Mouse (Mus musculus): ENCODE results near the gene H3f3a. TPM values are rescaled to one million over a fixed set of nuclear protein-coding genes. Genes with fewer than 3 reads are reported as not detected.

H3f3a gene
- 2,115 and 2,296 TPM in 2 replicates for polyA plus RNA-seq (2015; fragmentation: Nextera tagmentation; extraction: Ambion mirVana)

- Histone ChIP-seq H3K36me3 (replicated peaks) (peaks cover 22% of the 10 kb centered on the region), H3K27ac (replicated peaks) (peak within 1 kb of the TSS; percentile 100), H3K27me3 (no peaks in the 10 kb centered on the region), H3K4me1 (replicated peaks) (peaks cover 65% of the 10 kb centered on the region), H3K9ac (peak within 1 kb of the TSS; percentile 94), H3K4me3 (replicated peaks) (peak within 1 kb of the TSS; percentile 77), H3K4me2 (peak within 1 kb of the TSS; percentile 77), H3K9me3 (replicated peaks) (no peaks in the 10 kb centered on the region)
- ATAC-seq (ENCODE audit: insufficient read depth): peak; percentile 71
- 2% methylated on average over 68 of the region's 69 CpGs for WGBS (ENCODE audit: insufficient replicate concordance)
Measured at GRCm38 (mm10) chr1:180813885-180814740, at the start of gene H3f3a. Gene H3f3a (minus strand): TSS chr1:180813943.

GRCm38 (mm10) chr1:180860030-180860429, 46.3 kb upstream of the H3f3a start:
- Histone ChIP-seq H3K4me3 (replicated peaks) (no peak overlapping the region), H3K27ac (replicated peaks) (peak overlapping the region; percentile 41; the same call in 1 of the 2 replicates), H3K4me1 (replicated peaks) (peaks cover 59% of the 10 kb centered on the region), H3K4me2 (peak overlapping the region; percentile 37; the same call in 1 of the 2 replicates), H3K36me3 (replicated peaks) (peaks cover 98% of the 10 kb centered on the region), H3K9me3 (replicated peaks) (no peaks in the 10 kb centered on the region), H3K27me3 (no peaks in the 10 kb centered on the region), H3K9ac (0 out of 2 replicates have a peak overlapping the region, but pooled peaks have one; percentile 15)
- ATAC-seq (ENCODE audit: insufficient read depth): peak; percentile 47; the same call in 1 of the 2 replicates
- WGBS (ENCODE audit: insufficient replicate concordance): 53% methylated on average over 6 of the region's 6 CpGs

GRCm38 (mm10) chr1:180858763-180859162, 45.0 kb upstream of the H3f3a start:
- Histone ChIP-seq H3K9me3 (replicated peaks) (no peaks in the 10 kb centered on the region), H3K27ac (replicated peaks) (0 out of 2 replicates have a peak overlapping the region, but pooled peaks have one; percentile 41), H3K4me1 (replicated peaks) (peaks cover 60% of the 10 kb centered on the region), H3K27me3 (no peaks in the 10 kb centered on the region), H3K4me2 (no peak overlapping the region), H3K9ac (no peak overlapping the region), H3K36me3 (replicated peaks) (peaks cover 90% of the 10 kb centered on the region), H3K4me3 (replicated peaks) (no peak overlapping the region)
- ATAC-seq (ENCODE audit: insufficient read depth): no peak

DNA sequence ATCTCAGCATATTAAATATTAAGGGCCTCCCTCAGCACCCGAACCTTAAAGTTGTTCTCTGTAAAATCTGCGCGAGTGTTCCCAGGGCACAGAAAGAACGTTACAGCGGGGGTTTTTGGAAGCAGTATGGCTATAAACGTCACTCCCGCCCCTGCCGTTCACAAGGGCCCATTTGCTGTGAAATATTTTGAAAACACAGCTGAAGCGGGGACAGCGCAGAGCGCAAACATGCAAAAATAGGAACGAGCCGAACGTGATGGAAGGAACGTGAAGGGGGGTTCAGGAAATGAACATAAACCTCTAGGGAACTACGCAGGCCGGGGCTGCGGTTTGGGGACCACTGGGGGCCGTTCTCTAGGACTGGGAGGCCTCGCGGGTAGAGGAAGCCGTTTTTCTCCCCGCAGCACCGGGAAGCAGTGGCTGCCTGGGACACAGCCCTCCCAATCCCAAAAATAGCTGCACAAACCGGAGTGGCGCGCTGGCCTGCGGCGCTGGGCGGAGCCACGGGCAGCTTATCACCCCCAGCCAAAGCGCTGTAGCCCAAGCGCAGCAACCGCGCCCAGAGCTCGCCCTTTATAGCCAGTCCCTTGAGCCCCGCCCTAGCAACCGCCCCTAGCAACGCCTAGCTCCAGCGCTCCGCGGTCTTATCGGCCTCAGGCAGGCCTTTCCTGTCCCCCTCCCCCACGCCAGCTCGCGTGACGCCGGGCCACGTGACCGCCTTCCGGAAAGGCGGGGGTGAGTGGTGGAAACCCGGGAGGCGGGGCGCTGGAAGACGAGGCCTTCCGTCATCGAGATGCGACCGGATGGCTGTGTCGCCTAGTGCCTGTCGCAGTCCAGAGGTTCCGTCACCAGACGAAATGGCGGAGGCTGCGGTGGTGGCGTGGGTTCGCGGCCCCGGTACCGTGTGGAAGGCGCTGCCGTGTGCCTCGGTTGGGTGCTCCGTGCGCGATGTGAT, 36.9 kb upstream of the H3f3a start, which contains the start of gene Sde2:
Gene Sde2, plus strand, starts transcription at position 812 of the 955 bp plus-strand sequence.
- Histone ChIP-seq H3K9ac (peak within 1 kb of the TSS; percentile 81), H3K4me2 (peak within 1 kb of the TSS; percentile 75), H3K36me3 (replicated peaks) (peaks cover 18% of the 10 kb centered on the region), H3K27me3 (no peaks in the 10 kb centered on the region), H3K4me1 (replicated peaks) (peaks cover 60% of the 10 kb centered on the region), H3K4me3 (replicated peaks) (peak within 1 kb of the TSS; percentile 85), H3K27ac (replicated peaks) (peak within 1 kb of the TSS; percentile 97), H3K9me3 (replicated peaks) (no peaks in the 10 kb centered on the region)
- peak; percentile 90 for ATAC-seq (ENCODE audit: insufficient read depth)
- under 1% methylated on average over 77 of the region's 77 CpGs for WGBS (ENCODE audit: insufficient replicate concordance)

DNA sequence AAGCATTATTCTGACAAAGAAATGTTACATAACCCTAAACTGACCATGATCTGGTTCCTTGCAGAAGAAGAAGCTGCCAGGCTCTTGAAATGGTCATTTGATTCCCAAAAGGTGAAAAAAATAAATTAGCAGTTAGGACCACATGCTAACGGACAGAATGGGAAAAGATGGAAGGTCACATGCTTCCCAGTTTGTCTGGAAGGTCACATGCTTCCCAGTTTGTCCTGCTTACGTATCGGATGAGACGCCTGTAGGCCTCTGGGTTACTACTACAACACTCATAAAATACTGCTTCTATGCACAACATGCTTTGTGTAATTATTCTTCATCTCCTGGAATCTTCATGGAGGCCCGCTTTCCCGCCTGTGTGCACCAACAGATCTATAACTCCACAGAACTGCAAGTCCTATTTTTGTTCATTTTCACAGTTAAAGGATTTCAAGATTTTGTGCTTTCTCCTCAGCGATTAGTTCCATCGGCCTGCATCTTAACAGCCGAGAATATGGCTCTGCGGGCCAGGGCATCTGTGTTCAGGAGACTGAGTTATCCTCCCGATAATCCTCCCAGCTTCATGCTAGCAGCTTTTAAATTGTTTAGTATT, 36.1 kb upstream of the H3f3a start:
- Histone ChIP-seq H3K4me2 (peak overlapping the region; percentile 75), H3K9me3 (replicated peaks) (no peaks in the 10 kb centered on the region), H3K27ac (replicated peaks) (peak overlapping the region; percentile 97), H3K27me3 (no peaks in the 10 kb centered on the region), H3K4me3 (replicated peaks) (peak overlapping the region; percentile 56), H3K4me1 (replicated peaks) (peaks cover 53% of the 10 kb centered on the region), H3K9ac (peak overlapping the region; percentile 68), H3K36me3 (replicated peaks) (peaks cover 12% of the 10 kb centered on the region)
- 25% methylated on average over 11 of the region's 11 CpGs for WGBS (ENCODE audit: insufficient replicate concordance)
- no peak for ATAC-seq (ENCODE audit: insufficient read depth)

DNA sequence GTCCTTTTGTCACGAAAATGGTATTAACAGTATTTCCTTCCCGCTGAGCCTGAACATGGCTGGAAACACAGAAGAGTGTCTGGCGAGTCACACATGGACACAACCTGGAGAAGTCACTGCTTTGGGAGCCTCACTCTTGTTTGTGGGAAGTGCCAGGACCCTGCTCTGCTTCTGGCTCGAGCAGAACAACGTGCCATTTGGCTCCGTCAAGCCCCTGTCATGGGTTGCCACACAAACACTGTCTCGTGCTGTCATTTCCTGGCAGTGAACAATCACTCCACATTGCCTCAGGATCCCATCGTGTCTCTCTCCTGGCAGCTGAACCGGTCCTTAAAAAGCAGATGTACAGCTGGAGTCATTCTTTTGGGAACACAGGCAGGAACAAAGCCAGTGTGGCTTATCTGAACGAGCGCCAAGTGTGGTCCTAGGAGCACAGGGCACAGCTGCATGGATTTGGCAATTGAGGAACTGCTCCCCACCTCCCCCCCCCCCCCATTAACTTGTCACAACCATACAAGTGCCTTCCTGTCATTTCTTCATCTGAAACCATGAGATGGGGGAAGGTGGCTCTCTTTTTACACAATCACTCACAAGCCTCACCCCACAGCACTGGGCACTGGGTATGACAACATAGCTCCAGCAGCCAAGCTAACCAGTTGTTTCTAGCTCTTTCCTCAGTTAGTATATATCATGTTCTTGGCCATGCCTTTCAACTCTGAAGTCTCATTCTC, 34.9 kb upstream of the H3f3a start:
- WGBS (ENCODE audit: insufficient replicate concordance): 6% methylated on average over 11 of the region's 11 CpGs
- Histone ChIP-seq H3K9ac (peak overlapping the region; percentile 54), H3K9me3 (replicated peaks) (no peaks in the 10 kb centered on the region), H3K4me1 (replicated peaks) (peaks cover 47% of the 10 kb centered on the region), H3K4me2 (peak overlapping the region; percentile 75), H3K36me3 (replicated peaks) (peaks cover 8% of the 10 kb centered on the region), H3K4me3 (replicated peaks) (peak overlapping the region; percentile 51), H3K27me3 (no peaks in the 10 kb centered on the region), H3K27ac (replicated peaks) (peak overlapping the region; percentile 97)
- no peak; the same call in 1 of the 2 replicates for ATAC-seq (ENCODE audit: insufficient read depth)

DNA sequence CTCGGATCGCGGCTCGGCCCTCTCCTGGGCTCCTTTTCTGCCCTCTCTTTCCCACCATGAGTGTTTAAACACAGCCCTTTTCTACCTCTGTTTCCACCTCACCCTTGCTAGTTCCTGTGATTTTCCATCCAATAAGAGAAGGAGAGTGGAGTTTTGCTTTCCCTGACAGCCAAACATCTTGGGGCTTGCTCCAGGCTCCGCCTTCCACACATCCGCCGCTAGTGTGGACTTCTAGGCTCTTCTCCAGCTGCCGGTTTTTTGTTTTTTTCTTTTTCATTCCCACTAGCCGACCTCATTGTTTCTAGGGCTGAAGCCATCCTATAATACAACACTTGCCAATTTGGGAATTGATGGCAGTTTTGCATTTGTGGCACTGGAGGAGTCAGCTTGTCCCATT, 34.4 kb upstream of the H3f3a start:
- H3K9me3 ChIP-seq (replicated peaks): no peaks in the 10 kb centered on the region
- peak; percentile 44 for ATAC-seq (ENCODE audit: insufficient read depth)
- no peaks in the 10 kb centered on the region for H3K27me3 ChIP-seq
- peak overlapping the region; percentile 75 for H3K4me2 ChIP-seq
- H3K36me3 ChIP-seq (replicated peaks): peaks cover 8% of the 10 kb centered on the region
- 0% methylated on average over 9 of the region's 9 CpGs for WGBS (ENCODE audit: insufficient replicate concordance)
- peak overlapping the region; percentile 54 for H3K9ac ChIP-seq
- peak overlapping the region; percentile 97 for H3K27ac ChIP-seq (replicated peaks)
- H3K4me1 ChIP-seq (replicated peaks): peaks cover 46% of the 10 kb centered on the region
- H3K4me3 ChIP-seq (replicated peaks): peak overlapping the region; percentile 51

DNA sequence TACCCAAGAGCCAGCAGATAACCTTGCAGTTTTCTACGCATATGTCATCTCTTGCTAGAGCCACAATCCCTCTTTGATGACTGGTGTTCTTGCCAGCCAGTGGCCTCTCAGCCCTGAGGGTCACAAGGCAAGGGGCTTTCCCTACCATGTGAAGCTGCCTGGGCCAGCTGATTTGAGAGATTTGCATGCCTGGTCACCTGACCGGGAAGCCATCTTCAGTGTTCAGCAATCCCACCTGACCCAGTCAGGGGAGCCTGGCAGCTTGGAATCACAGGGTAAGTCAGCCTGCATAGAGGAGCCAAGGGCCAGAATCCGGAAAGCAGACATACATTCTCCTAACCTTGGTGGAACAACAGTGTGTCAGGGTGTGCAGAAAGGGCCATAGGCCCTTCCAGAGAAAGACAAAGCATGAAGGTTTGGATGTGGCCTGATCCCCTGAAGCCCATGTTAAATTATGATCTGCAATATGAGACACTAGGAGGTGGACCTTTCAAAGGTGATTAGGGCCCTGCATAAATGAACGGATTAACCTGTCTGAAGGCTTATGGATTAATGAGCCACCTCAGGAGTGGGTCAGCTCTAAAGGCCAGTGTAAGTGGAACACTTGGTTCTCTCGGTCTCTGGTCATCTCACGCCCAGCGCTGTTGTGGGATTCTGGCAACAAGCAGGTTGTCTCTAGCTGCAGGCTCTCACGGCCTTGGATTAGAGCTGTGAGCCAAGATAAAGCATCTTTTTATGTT, 28.0 kb upstream of the H3f3a start:
- H3K27ac ChIP-seq (replicated peaks): no peak overlapping the region
- no peaks in the 10 kb centered on the region for H3K27me3 ChIP-seq
- H3K36me3 ChIP-seq (replicated peaks): no peaks in the 10 kb centered on the region
- H3K9me3 ChIP-seq (replicated peaks): no peaks in the 10 kb centered on the region
- H3K4me2 ChIP-seq: no peak overlapping the region
- peaks cover 17% of the 10 kb centered on the region for H3K4me1 ChIP-seq (replicated peaks)
- no peak overlapping the region for H3K4me3 ChIP-seq (replicated peaks)
- ATAC-seq (ENCODE audit: insufficient read depth): no peak
- no peak overlapping the region for H3K9ac ChIP-seq
- 76% methylated on average over 8 of the region's 8 CpGs for WGBS (ENCODE audit: insufficient replicate concordance)

- H3K9me3 ChIP-seq (replicated peaks): no peaks in the 10 kb centered on the region
- no peaks in the 10 kb centered on the region for H3K27me3 ChIP-seq
- no peak overlapping the region for H3K9ac ChIP-seq
- ATAC-seq (ENCODE audit: insufficient read depth): no peak
- no peak overlapping the region for H3K4me3 ChIP-seq (replicated peaks)
- H3K27ac ChIP-seq (replicated peaks): no peak overlapping the region
- peaks cover 32% of the 10 kb centered on the region for H3K4me1 ChIP-seq (replicated peaks)
- no peaks in the 10 kb centered on the region for H3K36me3 ChIP-seq (replicated peaks)
- H3K4me2 ChIP-seq: no peak overlapping the region
- 77% methylated on average over 8 of the region's 8 CpGs for WGBS (ENCODE audit: insufficient replicate concordance)
Measured at GRCm38 (mm10) chr1:180839201-180839910, 25.6 kb upstream of the H3f3a start.

All from liver, embryonic 15.5 days (tissue).